Mouse (Mus musculus): ENCODE results near the gene Lipo4.
"Not testable (repeated sequence)": the region's sequence is repeated elsewhere in the genome, so short reads cannot be mapped to it uniquely, and the experiment has no call there.

The Lipo4 gene

DNA sequence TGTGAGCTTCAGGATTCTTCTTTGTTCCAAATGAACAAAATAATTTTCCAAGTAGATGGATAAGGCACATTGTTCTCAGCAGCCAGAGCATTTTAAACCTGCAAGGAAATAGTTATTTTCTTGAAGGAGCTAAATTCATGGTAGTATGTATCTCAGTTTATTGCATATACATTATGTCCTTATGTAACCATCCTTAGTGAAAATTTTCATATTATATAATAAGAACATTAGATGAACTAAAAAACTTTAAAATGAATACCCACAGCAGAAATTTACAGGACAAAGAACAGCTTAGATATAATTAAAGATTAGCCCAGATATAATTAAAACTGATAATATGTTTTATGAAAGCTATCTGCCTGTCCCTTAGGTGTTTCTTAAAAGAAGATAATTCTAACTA lies at the start of gene Lipo4:
TSS of gene Lipo4 (minus strand) at position 101 of the 400 bp plus-strand sequence.
- DNase-seq (ENCODE audit: low spot score in 2 of 2) = no peak

DNA sequence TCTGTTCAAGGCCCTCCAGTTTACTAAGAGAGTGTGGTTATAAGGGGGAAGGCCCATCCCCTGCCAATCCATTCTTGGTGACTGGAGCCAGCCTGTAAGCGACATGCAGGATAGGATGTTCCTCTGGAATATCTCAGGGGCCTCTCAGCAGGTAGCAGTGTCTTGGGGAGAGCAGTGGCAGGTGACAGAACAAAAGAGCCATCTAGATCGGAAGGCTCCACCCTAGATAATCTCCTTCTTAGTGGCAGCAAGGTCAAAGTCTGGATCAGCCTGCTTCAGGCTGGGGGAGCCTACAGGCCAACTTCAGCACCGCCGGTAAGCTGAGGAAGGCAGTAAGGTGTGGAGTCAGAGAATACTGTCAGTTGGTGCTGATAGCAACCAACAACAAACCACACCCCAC lies 61.2 kb downstream of the Lipo4 start:
- DNase-seq (ENCODE audit: low spot score in 2 of 2) = not testable (repeated sequence)

DNA sequence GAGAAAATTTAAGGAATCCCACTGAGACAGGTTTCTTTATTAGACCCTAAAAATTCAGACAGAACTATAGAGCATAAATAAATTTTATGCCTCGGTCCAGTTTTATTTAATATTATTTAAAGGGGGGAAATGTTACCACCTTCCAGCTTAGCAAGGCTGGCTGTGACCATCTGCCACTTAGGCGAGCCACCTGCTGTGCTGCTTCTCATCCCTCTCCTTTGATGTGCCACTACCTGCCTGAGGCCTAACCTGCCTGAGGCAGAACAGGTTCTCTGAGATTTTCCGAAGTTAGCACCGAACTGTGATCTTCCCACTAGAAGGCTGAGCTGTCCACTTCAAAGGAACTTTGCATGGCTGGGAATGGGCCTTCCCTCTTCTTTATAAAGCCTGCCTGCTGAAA lies 63.9 kb downstream of the Lipo4 start:
- no peak for DNase-seq (ENCODE audit: low spot score in 2 of 2)

Data from spleen, postnatal 4 days (tissue).